Mouse (Mus musculus): ENCODE data around the gene Plch2.

Gene Plch2

GRCm38 (mm10) chr4:155022228-155022855 lies 34.2 kb downstream of the Plch2 start:
- no peak for DNase-seq (ENCODE audit: low spot score in 2 of 2)

GRCm38 (mm10) chr4:155020813-155021212 lies 35.8 kb downstream of the Plch2 start:
- no peak for DNase-seq (ENCODE audit: low spot score in 2 of 2)

- DNase-seq (ENCODE audit: low spot score in 2 of 2): no peak
These were observed 36.4 kb downstream of the Plch2 start for GRCm38 (mm10) chr4:155020141-155020540.

GRCm38 (mm10) chr4:155019336-155019847 lies 37.2 kb downstream of the Plch2 start:
- DNase-seq (ENCODE audit: low spot score in 2 of 2): no peak

GRCm38 (mm10) chr4:155018601-155019335 lies 37.8 kb downstream of the Plch2 start:
- DNase-seq (ENCODE audit: low spot score in 2 of 2): no peak

GRCm38 (mm10) chr4:155018066-155018465 lies 38.5 kb downstream of the Plch2 start:
- no peak for DNase-seq (ENCODE audit: low spot score in 2 of 2)

GRCm38 (mm10) chr4:155017253-155017878 lies 39.2 kb downstream of the Plch2 start:
- DNase-seq (ENCODE audit: low spot score in 2 of 2): no peak

- DNase-seq (ENCODE audit: low spot score in 2 of 2): no peak
These were observed 39.8 kb downstream of the Plch2 start for GRCm38 (mm10) chr4:155016807-155017206.

GRCm38 (mm10) chr4:155015550-155015949 lies 41.0 kb downstream of the Plch2 start:
- no peak for DNase-seq (ENCODE audit: low spot score in 2 of 2)

- DNase-seq (ENCODE audit: low spot score in 2 of 2): no peak
These were observed 41.8 kb downstream of the Plch2 start for GRCm38 (mm10) chr4:155014791-155015190.

GRCm38 (mm10) chr4:155014244-155014643 lies 42.3 kb downstream of the Plch2 start:
- DNase-seq (ENCODE audit: low spot score in 2 of 2): no peak

- DNase-seq (ENCODE audit: low spot score in 2 of 2): peak; percentile 75 to 90
These were observed 43.8 kb downstream of the Plch2 start for GRCm38 (mm10) chr4:155012788-155013187.

- no peak for DNase-seq (ENCODE audit: low spot score in 2 of 2)
These were observed 44.5 kb downstream of the Plch2 start for GRCm38 (mm10) chr4:155012115-155012514.

GRCm38 (mm10) chr4:155011312-155012025 lies 45.1 kb downstream of the Plch2 start:
- DNase-seq (ENCODE audit: low spot score in 2 of 2): peak in 1 of 2 experiments; percentile 69

- DNase-seq (ENCODE audit: low spot score in 2 of 2): peak; percentile 36 to 84
These were observed 45.7 kb downstream of the Plch2 start for GRCm38 (mm10) chr4:155010870-155011269.

GRCm38 (mm10) chr4:155009216-155009615 lies 47.4 kb downstream of the Plch2 start:
- no peak for DNase-seq (ENCODE audit: low spot score in 2 of 2)

GRCm38 (mm10) chr4:155008075-155008474 lies 48.5 kb downstream of the Plch2 start:
- no peak for DNase-seq (ENCODE audit: low spot score in 2 of 2)

- DNase-seq (ENCODE audit: low spot score in 2 of 2): no peak
These were observed 48.9 kb downstream of the Plch2 start for GRCm38 (mm10) chr4:155007641-155008040.

- no peak for DNase-seq (ENCODE audit: low spot score in 2 of 2)
These were observed 50.3 kb downstream of the Plch2 start for GRCm38 (mm10) chr4:155006296-155006695.

GRCm38 (mm10) chr4:155005278-155005677 lies 51.3 kb downstream of the Plch2 start:
- DNase-seq (ENCODE audit: low spot score in 2 of 2): no peak

GRCm38 (mm10) chr4:154999379-154999778 lies 57.2 kb downstream of the Plch2 start:
- no peak for DNase-seq (ENCODE audit: low spot score in 2 of 2)

- DNase-seq (ENCODE audit: low spot score in 2 of 2): no peak
These were observed 59.9 kb downstream of the Plch2 start for GRCm38 (mm10) chr4:154996572-154997154.

Measured in cerebellum, postnatal 4 days (tissue).